Mouse (Mus musculus): ENCODE data around the gene Cldn12. TPM values are rescaled to one million over a fixed set of nuclear protein-coding genes. Genes with fewer than 3 reads are reported as not detected.

The Cldn12 gene
- total RNA-seq, 2 experiments from 2014 or later: 17.5 to 18.0 TPM

GRCm38 (mm10) chr5:5495042-5495441, 19.7 kb downstream of the Cldn12 start:
- DNase-seq (ENCODE audit: low spot score in 2 of 2): no peak

GRCm38 (mm10) chr5:5494269-5495005, 20.3 kb downstream of the Cldn12 start:
- no peak for DNase-seq (ENCODE audit: low spot score in 2 of 2)

GRCm38 (mm10) chr5:5492163-5492562, 22.6 kb downstream of the Cldn12 start:
- DNase-seq (ENCODE audit: low spot score in 2 of 2): no peak

- no peak for DNase-seq (ENCODE audit: low spot score in 2 of 2)
Observed at GRCm38 (mm10) chr5:5486071-5486470, 28.7 kb downstream of the Cldn12 start.

GRCm38 (mm10) chr5:5483254-5483858, 31.4 kb downstream of the Cldn12 start:
- no peak for DNase-seq (ENCODE audit: low spot score in 2 of 2)

GRCm38 (mm10) chr5:5481662-5482061, 33.1 kb downstream of the Cldn12 start:
- DNase-seq (ENCODE audit: low spot score in 2 of 2): no peak

GRCm38 (mm10) chr5:5479043-5479442, 35.7 kb downstream of the Cldn12 start, which contains the start of gene 1700015F17Rik:
Gene 1700015F17Rik (minus strand): TSS chr5:5479143.
- DNase-seq (ENCODE audit: low spot score in 2 of 2): no peak

- no peak for DNase-seq (ENCODE audit: low spot score in 2 of 2)
Observed at GRCm38 (mm10) chr5:5476133-5476532, 38.6 kb downstream of the Cldn12 start.

GRCm38 (mm10) chr5:5465256-5465655, 49.5 kb downstream of the Cldn12 start:
- DNase-seq (ENCODE audit: low spot score in 2 of 2): no peak

Other genes starting within 250 kb of the Cldn12 start
- gene Cdk14, start 94.6 kb downstream of the Cldn12 start, total RNA-seq (2021): 10 to 100 TPM in 1 of 2 experiments, 1 to 10 TPM in 1; 8.7 to 15.9 TPM
- gene 1700015F17Rik, start 35.8 kb downstream of the Cldn12 start, total RNA-seq (2021): not detected
- gene Gtpbp10, start 44.6 kb upstream of the Cldn12 start, total RNA-seq (2021): 10 to 100 TPM; 10.2 to 10.3 TPM
- gene Gm8773, start 58.8 kb upstream of the Cldn12 start, total RNA-seq (2021): not detected
- 1 to 10 TPM; 6.4 to 8.3 TPM for gene Cfap69, start 149.3 kb upstream of the Cldn12 start, total RNA-seq (2021)
- gene Steap2, start 179.6 kb upstream of the Cldn12 start, total RNA-seq (2021): 10 to 100 TPM; 32.8 to 37.6 TPM
- 10 to 100 TPM; 22.9 to 29.9 TPM for gene Steap1, start 234.4 kb upstream of the Cldn12 start, total RNA-seq (2021)